Mouse (Mus musculus) left cerebral cortex, postnatal 14 days (tissue): ENCODE measurements around the gene Gm49027. TPM values are rescaled to one million over a fixed set of nuclear protein-coding genes. Genes with fewer than 3 reads are reported as not detected.
"Not testable (repeated sequence)": the region's sequence is repeated elsewhere in the genome, so short reads cannot be mapped to it uniquely, and the experiment has no call there.

Experiments used
- DNase-seq, 2 experiments: peaks; one replicate each; pipeline ENCODE4 v3.0.0; 2021 to 2022; ENCODE audit warnings: low spot score in 2 of 2, mixed read lengths in 1 of 2
- intact Hi-C: fragments of 180-260 bp; cut with DNase I; formaldehyde crosslinking; loops from one replicate; pipeline ENCODE4 v1.15.1; 2025
- long read RNA-seq, 2 experiments: library from polyadenylated mRNA; stranded (forward); transcript quantifications; one replicate each; pipeline ENCODE4 v2.0.0; 2021
- total RNA-seq, 2 experiments: library from RNA; stranded (reverse); gene quantifications; 2 replicates each; pipeline ENCODE4 v1.2.3; 2021

Gm49027 gene
- 1 to 10 TPM; 7.1 to 7.4 TPM for total RNA-seq
- long read RNA-seq, experiment 1, partial matches to known transcripts: 55 of 55 reads
- long read RNA-seq, experiment 1, other reads (novel, unspliced or antisense): 0 of 55 reads
- long read RNA-seq, experiment 2, partial matches to known transcripts: 42 of 42 reads
- long read RNA-seq, experiment 2, other reads (novel, unspliced or antisense): 0 of 42 reads

DNA sequence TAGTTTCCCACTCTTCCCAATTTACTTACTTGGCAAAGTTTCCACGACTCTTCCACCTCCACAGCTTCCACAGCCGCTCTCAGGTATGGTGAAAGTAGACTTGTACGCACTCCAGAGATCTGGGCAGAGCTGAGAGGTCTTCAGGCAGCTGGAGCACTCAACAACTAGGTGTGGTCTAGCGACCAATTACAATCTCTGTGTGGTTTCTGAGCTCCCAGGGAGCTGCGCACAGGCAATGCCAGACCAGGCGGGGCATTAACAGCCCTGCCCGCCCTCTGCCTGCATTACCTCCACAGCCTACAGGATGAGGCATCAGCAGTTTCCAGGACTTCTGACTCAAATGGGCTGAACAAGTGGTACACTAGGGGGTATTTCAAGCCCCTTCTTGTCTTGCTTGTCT, at the start of gene Gm49027:
Gene Gm49027 (minus strand): TSS at position 208 of the 400 bp plus-strand sequence.
- intact Hi-C loops: loop anchor here (5.0 kb wide), 1 partner anchor 37 kb away; no protein-coding TSS in a partner anchor

DNA sequence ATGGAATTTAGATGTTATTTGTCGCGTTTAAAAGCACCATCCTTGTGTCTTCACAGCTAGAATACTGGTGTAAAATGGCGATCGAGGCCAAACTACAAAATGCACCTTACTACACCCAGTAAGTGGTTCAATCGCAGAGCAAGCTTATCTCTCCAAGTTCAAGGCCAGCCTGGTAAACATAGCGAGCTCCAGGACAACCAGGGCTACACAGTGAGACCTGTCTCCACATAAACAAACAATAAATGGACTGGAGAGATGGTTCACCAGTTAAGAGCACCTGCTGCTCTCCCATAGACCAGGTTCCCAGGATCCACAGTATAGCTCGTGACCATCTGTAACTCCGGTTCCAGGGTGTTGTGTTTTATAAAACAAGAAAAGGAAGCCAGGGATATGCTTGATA, 48.1 kb upstream of the Gm49027 start:
- no peak for DNase-seq
- intact Hi-C loops: loop anchor here (5.0 kb wide), 1 partner anchor 39 kb away; no protein-coding TSS in a partner anchor

More for the DNA sequence above, at the start of gene Gm49027:
- peak in 1 of 2 experiments; percentile 2 for DNase-seq

DNA sequence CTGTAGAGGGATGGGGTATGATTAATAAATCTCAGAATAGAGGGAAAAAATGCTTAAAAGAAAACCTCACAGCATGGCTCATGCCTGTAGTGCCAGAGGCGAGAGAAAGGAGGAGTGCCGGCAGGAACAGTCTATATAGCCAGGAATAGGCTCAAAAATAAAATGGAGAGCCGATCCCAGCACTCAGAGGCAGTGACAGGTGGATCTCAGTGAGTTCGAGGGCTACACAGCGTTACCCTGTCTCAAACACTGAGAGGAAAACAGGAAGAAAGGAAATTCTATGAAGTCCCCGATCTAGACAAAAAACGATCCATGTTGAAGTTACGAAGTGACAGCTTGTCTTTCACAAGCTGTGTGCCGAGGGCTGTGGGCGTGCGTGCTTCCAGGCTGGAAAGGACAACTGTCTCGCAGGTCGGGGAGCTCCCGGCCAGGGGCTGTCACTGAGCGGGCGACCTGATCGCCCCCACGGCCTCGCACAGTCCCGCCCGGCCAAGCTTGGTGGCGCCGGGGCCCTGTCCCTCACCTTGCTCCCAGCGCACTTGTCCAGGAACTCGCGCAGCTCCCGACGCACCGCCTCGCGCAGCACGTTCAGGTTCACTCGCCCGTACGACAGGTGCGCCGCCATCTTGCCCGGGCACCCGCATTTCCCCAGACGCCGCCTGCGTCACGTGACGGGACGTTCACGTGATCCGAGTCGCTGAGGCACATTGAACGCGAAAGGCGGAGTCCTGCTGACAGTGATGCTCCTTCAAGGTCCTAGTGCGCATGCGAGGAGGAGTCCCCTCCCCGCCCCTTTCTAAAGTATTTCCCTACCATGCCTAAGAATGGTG, 47.3 kb upstream of the Gm49027 start, which contains the start of gene Vps33a:
Gene Vps33a (minus strand): TSS at position 682 of the 830 bp plus-strand sequence.
- intact Hi-C loops: loop anchor here (5.0 kb wide), 1 partner anchor 40 kb away; no protein-coding TSS in a partner anchor
- peak; percentile 99 for DNase-seq

- no peak for DNase-seq
- intact Hi-C loops: loop anchor here (5.0 kb wide), 1 partner anchor 34 kb away; the partner anchor contains the start of gene Gm49027
Measured at GRCm38 (mm10) chr5:123561128-123561527, 35.8 kb upstream of the Gm49027 start.

GRCm38 (mm10) chr5:123559588-123559987, 34.3 kb upstream of the Gm49027 start:
- no peak for DNase-seq
- intact Hi-C loops: no loop called here

GRCm38 (mm10) chr5:123556451-123556850, 31.2 kb upstream of the Gm49027 start:
- intact Hi-C loops: no loop called here
- DNase-seq: peak; percentile 42 to 64

DNA sequence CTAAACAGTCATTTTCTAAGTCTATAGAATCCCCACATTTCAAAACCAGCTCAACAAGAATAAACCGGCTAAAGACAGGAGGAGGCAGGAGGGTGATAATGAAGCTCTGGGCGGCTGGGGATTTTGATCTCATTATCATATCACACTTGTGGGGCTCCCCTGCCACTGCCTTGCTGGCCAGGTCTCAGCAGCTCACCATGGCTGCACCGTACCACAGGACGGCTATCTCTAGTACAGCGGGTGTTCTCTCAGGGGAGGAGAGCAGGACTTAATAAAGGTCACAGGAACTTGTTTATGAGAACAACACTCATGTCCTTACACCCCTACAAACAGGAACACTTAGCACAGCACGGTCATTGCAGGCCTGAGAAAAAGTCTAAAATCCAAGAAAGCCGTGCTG, 30.4 kb upstream of the Gm49027 start:
- no peak for DNase-seq
- intact Hi-C loops: no loop called here

- DNase-seq: peak in 1 of 2 experiments; percentile 1
Measured at GRCm38 (mm10) chr5:123533801-123534200, 8.5 kb upstream of the Gm49027 start.

DNA sequence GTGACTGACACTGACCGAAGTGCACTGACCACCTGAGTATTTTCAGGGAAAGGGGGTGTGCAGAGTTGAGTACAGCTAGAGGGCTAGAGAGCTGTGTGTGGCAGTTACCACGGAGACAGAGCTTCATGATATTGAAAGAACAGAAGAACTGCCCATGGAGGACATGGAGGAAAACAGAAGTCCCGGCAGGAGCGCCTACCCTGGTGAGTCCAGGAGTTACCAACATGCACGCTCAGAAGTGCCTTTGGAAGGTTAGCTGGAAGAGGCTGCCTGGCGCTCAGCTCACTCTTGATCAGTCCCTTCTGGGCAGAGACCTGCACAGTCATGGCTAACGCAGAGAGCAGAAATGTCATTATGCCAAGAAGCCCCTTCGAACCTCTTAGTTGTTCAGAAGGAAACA, 4.8 kb upstream of the Gm49027 start:
- intact Hi-C loops: no loop called here
- peak in 1 of 2 experiments; percentile 1 for DNase-seq

More at GRCm38 (mm10) chr5:123533801-123534200, 8.5 kb upstream of the Gm49027 start:
- intact Hi-C loops: no loop called here

GRCm38 (mm10) chr5:123528641-123529040, 3.4 kb upstream of the Gm49027 start:
- peak in 1 of 2 experiments; percentile 6 for DNase-seq
- intact Hi-C loops: loop anchor here (5.0 kb wide), 1 partner anchor 34 kb away; no protein-coding TSS in a partner anchor

GRCm38 (mm10) chr5:123525916-123526495, 718 bp upstream of the Gm49027 start:
- intact Hi-C loops: loop anchor here (5.0 kb wide), 1 partner anchor 36 kb away; no protein-coding TSS in a partner anchor
- DNase-seq: peak in 1 of 2 experiments; percentile 2

DNA sequence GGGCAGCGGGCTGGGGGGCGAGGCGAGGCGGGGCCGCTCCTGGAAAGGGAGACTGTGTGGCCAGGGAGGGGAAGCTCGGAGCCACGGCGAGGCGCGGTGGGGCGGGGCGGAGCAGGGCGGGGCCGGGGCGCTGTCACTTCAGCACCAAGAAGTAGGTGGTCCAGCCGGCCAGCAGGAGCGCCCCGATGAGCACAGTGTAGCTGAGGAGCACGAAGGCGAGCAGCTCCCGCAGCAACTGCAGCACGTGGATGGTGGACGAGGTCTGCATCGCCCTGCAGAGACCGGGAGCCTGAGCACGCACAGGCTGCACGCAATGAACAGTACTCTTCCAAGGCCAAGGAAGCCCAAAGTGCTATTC, 916 bp downstream of the Gm49027 start:
- DNase-seq: no peak
- intact Hi-C loops: loop anchor here (5.0 kb wide), 1 partner anchor 88 kb away; no protein-coding TSS in a partner anchor

DNA sequence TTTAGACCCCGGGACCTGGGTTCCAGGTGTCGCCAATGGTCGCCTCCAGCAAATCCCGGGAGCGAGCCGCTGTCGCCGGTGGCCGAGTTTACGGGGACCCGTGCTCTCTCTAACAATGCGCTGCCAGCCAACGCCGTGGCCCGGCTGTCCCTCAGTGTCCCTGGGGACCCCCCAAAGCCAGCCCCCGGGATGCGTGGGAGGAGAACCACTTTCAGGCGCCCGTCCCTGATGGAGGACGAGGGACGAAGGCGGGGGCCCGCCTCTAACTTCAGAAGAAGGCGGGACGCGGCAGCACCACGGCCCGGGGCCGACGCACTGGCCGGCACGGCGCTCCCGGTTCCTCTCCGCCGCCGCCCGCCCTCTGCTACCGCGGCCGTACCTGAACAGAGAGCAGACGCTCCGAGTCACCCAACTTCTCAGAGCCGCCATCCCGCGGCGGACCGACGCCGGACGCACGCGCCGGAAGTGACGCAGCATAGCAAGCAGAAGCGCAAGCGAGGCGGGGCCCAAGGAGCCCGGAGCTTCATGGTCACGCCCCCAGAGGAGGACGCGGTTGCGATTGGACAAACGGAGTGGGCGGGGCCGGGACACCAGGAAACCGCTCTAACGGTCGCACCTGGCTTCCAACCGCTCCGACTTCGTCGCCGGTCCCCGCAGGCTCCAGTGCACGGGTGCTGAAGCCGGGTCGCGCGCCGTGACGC, 1.4 kb downstream of the Gm49027 start, which contains the start of gene Diablo:
Gene Diablo (minus strand): TSS at position 485 of the 701 bp plus-strand sequence.
- DNase-seq: peak; percentile 98 to 99
- intact Hi-C loops: loop anchor here (5.0 kb wide), 1 partner anchor 88 kb away; no protein-coding TSS in a partner anchor

- intact Hi-C loops: loop anchor here (5.0 kb wide), 1 partner anchor 90 kb away; no protein-coding TSS in a partner anchor
- no peak for DNase-seq
Measured at GRCm38 (mm10) chr5:123522166-123522565, 3.1 kb downstream of the Gm49027 start.

GRCm38 (mm10) chr5:123521621-123522020, 3.7 kb downstream of the Gm49027 start:
- intact Hi-C loops: loop anchor here (5.0 kb wide), 1 partner anchor 91 kb away; no protein-coding TSS in a partner anchor
- DNase-seq: no peak

- intact Hi-C loops: loop anchor here (5.0 kb wide), 1 partner anchor 92 kb away; no protein-coding TSS in a partner anchor
- DNase-seq: no peak
Measured at GRCm38 (mm10) chr5:123520666-123521065, 4.6 kb downstream of the Gm49027 start.

DNA sequence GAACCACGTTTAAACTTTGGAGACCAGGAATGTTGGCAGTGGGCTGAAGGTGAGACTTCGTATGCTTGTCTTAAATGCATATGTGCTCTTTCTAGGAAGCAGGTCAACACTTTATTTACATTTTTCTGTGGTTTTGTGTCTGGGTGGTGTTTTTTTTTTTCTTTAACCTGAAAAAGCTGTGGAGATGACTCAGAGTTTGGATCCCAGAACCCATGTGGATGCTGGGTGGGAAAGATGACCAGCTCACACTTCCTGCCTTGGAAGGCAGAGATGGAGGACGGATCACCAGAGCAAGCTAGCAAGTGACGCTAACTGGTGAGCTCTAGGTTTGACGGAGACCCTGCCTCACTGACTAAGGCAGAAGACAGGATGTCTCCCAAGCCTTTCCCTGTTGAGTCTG, 10.4 kb downstream of the Gm49027 start:
- intact Hi-C loops: no loop called here

DNA sequence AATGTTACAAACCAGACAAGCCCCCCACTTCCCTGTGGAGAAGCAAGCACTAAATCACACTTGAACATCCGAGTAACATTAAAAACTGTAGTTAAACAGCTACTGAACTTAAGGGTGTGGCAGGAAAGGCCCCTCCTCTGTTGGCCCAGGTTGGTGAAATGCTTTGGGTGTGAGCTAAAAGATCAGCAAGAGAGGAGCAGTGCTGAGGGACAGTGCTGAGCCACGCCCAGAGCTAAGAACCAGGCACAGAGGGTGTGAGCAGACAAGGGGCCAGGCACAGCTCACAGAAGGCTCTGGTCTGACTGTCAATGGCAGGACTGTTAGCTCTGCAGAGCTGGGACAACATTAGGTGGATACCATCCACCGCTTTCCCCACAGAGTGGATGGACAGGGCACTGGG, 13.2 kb downstream of the Gm49027 start:
- intact Hi-C loops: no loop called here
- DNase-seq: no peak

More for the DNA sequence above, 10.4 kb downstream of the Gm49027 start:
- DNase-seq: no peak

- DNase-seq, intact Hi-C loops: not testable (repeated sequence)
Measured at GRCm38 (mm10) chr5:123511426-123511825, 13.9 kb downstream of the Gm49027 start.
